Mouse (Mus musculus): ENCODE measurements around the gene Gm49711.
"Not testable (repeated sequence)": the region's sequence is repeated elsewhere in the genome, so short reads cannot be mapped to it uniquely, and the experiment has no call there.

Gm49711 gene

DNA sequence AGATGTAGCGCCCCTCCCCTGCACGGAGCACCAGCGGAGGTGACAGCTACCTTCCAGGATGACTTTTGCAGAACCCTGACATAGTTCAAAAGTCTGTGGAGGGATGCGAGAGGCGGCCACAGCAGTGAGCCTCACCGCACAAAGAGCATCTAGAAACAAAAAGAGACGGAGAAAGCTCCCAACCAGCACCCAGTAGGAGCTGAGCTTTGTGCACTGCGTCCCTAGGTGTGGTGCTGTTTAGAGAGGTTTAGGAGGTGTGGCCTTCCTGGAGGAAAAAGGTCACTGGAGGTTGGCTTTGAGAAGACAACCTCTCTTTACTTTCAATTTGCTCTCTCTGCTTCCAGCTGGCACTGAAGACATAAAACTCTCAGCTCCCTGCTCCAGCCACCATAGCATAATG lies 121.2 kb downstream of the Gm49711 start:
- DNase-seq (ENCODE audit: low spot score in 2 of 2): no peak

DNA sequence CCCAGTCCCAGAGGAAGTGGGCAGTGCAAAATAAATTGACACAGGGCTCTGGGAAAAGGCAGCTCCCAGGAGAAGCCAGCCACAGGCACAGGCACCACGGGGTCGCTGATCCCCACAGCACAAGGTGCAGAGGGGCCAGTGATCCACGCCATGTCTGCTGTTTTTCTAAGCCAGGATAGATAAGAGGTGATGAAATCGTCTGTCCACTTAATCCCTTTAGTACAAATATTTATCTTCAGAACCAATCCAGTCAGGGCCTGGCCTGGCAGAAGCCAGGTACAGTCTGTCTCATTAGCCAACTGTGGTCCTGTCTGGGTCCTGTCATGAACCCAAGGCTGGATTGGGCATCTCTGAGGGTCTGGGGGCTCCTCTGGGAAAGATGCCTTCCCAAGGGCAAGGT lies 125.4 kb downstream of the Gm49711 start:
- no peak for DNase-seq (ENCODE audit: low spot score in 2 of 2)

DNA sequence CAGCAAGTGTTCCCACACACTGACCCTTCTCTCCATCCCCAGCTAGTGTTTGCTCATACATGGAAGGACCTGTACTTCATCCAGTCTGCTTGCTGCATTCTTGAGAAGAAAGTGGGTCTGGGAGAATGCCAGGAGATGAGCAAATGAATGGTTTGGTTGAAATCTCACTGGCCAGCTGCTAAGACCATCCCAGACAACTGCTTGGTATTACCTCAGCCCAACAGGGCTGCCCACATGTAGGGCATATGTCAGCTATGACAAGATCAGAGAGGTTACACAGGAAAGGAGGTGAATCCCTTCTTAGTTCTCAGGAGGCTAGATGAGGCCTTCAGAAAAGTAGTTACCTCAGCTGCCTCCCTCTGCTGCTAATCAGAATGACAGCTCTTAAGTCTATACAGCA lies 132.5 kb downstream of the Gm49711 start:
- DNase-seq (ENCODE audit: low spot score in 2 of 2): no peak

DNA sequence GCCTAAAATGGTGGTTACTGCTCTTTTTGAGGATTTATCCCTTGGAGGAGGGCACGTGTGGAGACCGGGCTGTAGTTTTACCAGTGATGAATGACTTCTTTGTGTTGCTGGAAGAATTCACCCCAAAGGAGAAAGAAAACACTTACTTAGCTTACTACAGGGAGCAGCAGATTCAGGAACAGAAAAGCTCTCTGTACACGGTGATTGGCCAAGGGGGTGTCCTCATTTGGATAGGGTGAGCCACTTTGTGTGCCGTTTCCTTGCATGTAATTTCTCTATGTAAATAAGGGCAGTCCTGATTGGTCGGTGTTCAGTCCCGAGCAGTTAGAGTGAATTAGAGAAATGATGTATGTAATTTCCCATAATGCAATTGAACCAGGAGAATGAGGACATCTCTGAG lies 137.0 kb downstream of the Gm49711 start:
- no peak for DNase-seq (ENCODE audit: low spot score in 2 of 2)

DNA sequence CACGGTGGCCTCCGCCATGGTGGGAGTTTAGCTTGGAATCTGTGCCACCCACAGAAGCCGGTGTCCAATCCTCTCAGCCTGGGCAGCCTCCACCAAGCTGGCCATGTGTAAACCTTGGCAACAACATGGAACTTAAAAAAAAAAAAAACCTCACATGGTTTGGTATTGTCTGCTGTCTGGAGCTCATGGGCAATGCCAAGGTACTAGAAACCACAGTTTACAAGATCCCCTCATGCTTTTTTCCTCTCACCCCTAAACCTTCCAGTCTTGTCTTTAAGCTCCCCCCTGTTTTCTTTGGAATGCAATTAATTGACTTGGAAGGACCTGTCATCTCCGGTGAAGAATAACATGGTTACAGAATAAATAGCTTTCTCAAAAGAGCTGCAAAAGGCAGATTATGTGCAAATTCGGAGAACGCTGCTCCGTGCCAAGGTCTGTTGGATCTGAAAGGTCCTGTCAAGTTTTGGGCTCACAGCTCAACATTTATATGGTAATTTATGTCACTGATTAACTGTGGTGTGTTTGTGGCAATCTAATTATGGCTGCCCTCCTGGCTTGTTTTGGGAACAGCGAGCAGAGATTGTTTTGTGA lies 138.7 kb downstream of the Gm49711 start:
- no peak for DNase-seq (ENCODE audit: low spot score in 2 of 2)

DNA sequence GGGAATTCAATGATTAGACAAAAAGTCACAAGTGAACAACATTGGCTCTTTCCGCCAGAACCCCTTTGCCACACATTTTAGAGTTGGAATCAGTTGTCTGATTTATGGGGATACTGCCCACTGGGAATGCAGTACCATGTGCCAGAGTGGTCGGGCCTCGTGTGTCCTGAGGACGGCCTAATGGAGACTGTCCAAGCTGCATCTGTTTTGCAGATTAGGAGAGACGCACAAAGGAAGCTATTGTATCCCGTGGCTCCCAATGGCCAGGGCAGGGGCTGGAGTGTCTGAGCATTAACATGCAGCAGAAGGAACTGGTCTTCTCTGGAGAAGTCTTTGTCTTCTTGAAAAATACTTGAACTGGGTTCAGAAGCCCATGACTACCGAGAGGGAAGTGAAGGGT lies 142.5 kb downstream of the Gm49711 start:
- no peak for DNase-seq (ENCODE audit: low spot score in 2 of 2)

DNA sequence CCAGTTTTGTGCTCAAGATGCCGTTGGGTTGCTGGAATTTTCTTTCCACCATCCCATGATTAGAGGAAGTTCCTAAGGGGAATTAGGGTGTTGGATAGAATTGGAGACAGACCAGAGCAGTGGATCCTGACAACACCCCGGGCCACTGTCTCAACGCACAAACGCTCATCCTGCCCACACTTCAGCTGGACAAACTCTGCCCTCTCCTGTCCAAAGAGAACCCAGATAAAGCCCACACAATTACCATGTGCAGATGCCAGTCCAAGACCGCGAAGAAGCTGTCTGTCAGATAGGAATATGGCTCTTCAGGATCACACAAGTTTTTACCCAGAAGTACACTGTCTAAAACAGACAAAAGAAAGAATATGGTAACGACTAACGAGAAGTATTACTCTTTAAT lies 145.5 kb downstream of the Gm49711 start:
- DNase-seq (ENCODE audit: low spot score in 2 of 2): no peak

DNA sequence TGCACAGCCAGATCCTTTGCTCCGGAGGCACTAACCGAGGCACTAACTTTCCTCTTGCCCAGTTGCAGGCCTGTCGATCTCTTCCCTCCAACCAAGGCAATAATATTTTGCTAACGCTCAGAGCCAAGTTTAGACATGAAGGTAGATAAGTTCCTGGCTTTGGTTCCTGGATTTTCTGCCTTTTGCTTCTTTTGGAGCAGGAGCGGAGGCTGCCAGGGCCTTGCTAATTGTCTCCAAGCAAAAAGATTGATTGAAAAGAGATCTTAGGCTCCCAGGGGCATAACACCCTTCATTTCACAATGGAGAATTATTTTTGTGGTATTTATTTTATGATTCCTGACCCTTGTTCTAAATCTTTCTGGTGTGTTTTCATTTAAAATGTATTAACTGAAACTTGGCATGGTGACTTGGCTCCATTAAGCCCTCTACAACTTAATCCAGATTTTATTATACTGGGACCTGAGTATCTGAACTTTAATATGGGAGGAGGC lies 151.2 kb downstream of the Gm49711 start:
- no peak for DNase-seq (ENCODE audit: low spot score in 2 of 2)

DNA sequence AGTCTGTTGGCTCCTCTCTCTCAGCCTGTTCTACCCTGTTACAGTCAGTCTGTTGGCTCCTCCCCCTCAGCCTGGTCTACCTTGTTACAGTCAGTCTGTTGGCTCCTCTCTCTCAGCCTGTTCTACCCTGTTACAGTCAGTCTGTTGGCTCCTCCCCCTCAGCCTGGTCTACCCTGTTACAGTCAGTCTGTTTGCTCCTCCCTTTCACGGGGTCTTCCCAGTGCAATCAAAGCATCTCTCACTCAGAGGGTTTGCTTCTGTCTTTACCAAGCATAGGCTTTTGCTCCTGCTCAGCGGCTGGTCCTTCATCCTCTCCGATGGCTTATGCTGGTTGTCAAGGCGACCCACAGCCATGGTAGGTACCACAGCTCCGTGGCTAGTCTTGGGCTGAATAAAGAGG lies 152.2 kb downstream of the Gm49711 start:
- DNase-seq (ENCODE audit: low spot score in 2 of 2): not testable (repeated sequence)

DNA sequence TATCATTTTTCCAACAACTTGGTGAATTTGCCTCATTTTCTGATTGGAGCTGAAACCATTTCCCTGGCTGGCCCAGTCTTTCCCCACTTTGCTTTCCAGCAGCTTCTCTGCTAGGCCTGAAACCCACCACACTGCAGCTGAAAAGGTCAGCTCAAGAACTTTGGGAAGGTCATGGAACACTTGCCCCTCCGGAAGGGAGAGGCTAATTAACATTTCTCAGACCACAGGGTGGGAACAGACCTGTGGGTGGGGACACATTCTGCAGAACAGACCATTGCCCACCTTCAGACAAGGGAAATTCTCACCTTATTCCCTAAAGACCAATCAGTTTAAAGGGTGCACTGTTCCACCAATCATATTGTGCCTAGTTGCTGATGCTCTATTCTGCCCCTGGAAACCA lies 155.8 kb downstream of the Gm49711 start:
- not testable (repeated sequence) for DNase-seq (ENCODE audit: low spot score in 2 of 2)

DNA sequence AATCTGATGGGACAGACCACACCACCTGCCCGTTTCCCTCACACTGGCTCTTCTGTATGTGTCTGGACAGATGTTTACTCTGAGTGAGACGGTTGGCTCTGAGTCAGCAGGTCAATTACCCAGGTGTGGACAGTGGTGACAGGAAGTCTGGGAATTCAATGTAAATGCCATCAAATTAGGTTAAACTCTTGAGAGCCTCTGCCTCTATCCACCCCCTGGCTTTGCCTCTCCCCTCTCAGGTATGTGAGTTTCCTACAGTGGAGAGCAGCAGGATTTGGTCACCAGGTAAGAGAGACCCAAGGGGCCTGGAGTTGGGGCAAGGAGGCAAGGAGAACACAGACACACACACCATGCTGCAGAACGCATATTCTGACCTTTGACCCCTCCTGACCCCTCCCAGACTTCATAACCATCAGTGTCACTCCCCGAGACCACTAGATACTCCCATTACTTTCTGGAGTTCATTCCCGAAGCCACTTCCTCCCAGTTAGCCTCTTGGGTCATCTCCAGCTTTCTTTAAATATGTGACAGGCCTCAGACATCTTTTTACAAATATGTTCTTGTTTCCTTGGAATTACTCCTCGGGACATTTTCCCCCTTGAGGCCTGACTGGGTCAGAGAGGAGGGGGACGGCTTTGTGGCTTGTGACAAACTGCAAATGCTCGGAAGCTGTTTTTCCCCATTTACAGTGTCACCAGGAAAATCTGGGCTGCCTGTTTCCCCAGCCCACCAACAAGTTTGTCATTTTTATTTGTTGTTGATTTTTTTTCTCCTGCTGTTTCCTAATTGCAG lies 157.7 kb downstream of the Gm49711 start:
- no peak for DNase-seq (ENCODE audit: low spot score in 2 of 2)

DNA sequence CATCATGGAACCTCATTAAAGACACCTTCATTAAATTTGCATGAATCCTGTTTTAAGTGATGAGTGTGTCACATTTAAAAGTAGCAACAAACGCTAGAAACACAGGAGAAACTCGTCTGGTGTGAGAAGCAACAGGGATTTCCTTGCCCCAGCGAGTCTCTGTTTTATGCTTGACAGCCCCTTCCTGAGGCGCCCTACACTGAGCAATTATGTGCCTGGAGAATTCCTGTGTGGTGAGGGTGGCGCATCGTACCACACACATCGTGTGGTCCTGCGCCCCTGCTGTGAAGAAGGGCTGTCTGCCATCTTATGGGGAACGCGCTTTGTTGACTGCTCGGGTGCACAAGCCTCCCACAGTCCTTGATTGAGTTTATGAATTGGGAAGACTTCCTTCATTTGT lies 162.6 kb downstream of the Gm49711 start:
- no peak for DNase-seq (ENCODE audit: low spot score in 2 of 2)

DNA sequence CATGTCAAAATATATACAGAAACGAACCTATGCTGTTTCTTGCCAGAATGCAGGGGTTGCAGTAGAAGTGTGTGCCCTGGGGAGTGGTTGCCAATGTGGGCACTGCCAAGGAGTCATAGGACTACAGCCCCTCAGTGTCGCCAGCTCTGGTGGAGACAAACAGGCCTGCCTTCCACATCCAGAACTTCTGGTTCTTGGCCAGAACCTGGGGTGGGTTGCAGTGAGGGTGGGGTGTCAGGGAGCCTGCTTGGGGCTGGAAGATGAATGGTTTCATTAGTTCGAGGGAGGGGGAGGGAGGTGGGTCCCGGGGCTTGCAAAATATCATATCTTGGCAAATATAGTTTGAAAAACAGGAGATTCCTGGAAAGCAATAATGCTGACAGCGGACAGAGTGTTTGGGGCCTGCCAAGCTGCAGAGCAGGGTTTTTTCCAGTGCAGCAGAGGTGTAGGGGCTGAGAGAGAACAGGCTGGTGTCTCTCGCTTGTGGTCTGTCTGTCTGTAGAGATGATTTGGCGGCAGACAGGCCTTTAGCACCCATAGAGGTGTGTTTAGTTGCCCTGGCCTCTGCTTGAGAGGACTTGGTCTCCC lies 170.3 kb downstream of the Gm49711 start:
- no peak for DNase-seq (ENCODE audit: low spot score in 2 of 2)

DNA sequence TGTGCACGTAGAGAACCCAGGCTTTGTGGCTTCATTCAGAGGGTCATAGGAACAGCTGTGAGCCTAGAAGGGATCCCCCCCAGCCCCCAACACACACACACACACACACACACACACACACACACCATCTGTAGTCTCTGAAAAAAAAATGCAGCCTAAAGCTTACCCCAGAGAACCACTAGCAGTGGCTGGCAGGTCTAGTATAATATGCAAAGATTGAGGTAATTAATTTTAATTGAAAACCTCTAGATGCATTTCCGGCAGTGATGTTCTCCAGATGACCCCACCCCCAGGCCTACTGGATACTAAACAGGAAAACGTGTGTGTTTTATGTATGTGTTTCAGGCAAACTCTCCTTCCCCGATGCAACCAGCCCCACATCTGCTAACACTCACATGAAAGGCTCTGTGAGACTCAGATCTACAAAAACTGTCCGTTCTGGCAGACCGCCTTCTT lies 172.4 kb downstream of the Gm49711 start:
- DNase-seq (ENCODE audit: low spot score in 2 of 2): no peak

DNA sequence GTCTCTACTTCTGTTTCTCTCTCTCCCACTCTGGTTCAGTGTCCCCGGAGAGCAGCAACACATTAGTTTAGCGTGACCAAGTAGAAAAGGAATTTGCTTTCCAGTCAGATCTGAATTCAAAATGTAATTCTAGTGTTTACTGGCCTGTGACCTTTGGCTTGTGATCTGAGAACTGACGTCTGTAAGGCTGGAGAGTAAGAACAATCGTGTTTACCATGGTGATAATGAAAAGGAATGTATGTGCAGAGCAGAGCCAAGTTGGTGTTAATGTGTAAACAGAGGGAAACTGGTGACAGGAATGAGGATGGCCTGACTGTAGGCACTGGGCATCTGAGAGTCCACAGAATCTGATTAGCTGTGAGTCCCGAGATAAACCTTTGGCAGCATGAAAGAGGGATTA lies 176.4 kb downstream of the Gm49711 start:
- DNase-seq (ENCODE audit: low spot score in 2 of 2): no peak

DNA sequence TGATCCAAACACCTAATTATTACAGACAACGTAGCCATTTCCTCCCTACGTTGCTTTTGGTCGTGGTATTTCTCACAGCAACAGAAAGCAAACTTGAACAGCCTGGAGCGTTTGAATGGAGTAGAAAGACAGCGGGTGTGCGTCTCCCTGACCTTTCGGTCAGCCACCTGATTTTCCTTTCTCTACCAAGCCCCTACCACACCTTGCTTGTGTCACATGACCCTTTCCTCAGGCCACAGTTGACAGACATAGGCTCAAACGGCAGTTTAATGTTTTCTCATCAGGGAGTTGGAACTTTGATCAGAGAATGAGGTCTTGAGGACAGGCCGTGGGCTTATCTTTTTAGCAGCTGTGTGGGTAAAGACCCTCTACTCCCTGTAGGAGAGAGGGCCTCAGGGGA lies 177.1 kb downstream of the Gm49711 start:
- DNase-seq (ENCODE audit: low spot score in 2 of 2): no peak
